Mouse (Mus musculus) frontal cortex, postnatal 10 days (tissue): ENCODE measurements around the gene Cyp4f13.

Experiments used
- DNase-seq, 2 experiments: peaks; one replicate each; pipeline ENCODE4 v3.0.0; 2022; ENCODE audit warnings: low spot score in 2 of 2, mixed read lengths in 1 of 2

Gene Cyp4f13

GRCm38 (mm10) chr17:32947215-32947914 lies at the start of gene Cyp4f13:
TSS of gene Cyp4f13 (minus strand) at chr17:32947402.
- DNase-seq = peak; percentile 91 to 92

- peak; percentile 82 to 88 for DNase-seq
These were observed 45.7 kb upstream of the Cyp4f13 start, which contains the start of gene Zfp952 for GRCm38 (mm10) chr17:32992699-32993474. TSS of gene Zfp952 (plus strand) at chr17:32993129.

GRCm38 (mm10) chr17:32991965-32992698 lies 44.9 kb upstream of the Cyp4f13 start:
- DNase-seq = no peak

- DNase-seq = no peak
These were observed 39.1 kb upstream of the Cyp4f13 start for GRCm38 (mm10) chr17:32986301-32986700.

GRCm38 (mm10) chr17:32981361-32981760 lies 34.2 kb upstream of the Cyp4f13 start:
- DNase-seq = no peak

GRCm38 (mm10) chr17:32965623-32966290 lies 18.6 kb upstream of the Cyp4f13 start, which contains the start of gene Zfp472:
TSS of gene Zfp472 (plus strand) at chr17:32965814.
- DNase-seq = peak; percentile 85 to 89

- DNase-seq = no peak
These were observed 18.0 kb upstream of the Cyp4f13 start for GRCm38 (mm10) chr17:32965253-32965622.

- DNase-seq = peak; percentile 44 to 78
These were observed 4.2 kb upstream of the Cyp4f13 start for GRCm38 (mm10) chr17:32951441-32951840.

- no peak for DNase-seq
These were observed 3.8 kb upstream of the Cyp4f13 start for GRCm38 (mm10) chr17:32951006-32951405.

GRCm38 (mm10) chr17:32950136-32950535 lies 2.9 kb upstream of the Cyp4f13 start:
- no peak for DNase-seq

GRCm38 (mm10) chr17:32946716-32947115 lies 486 bp downstream of the Cyp4f13 start:
- DNase-seq = no peak

- no peak for DNase-seq
These were observed 2.7 kb downstream of the Cyp4f13 start for GRCm38 (mm10) chr17:32944402-32945035.

GRCm38 (mm10) chr17:32943661-32944060 lies 3.5 kb downstream of the Cyp4f13 start:
- DNase-seq = no peak

- no peak for DNase-seq
These were observed 7.4 kb downstream of the Cyp4f13 start for GRCm38 (mm10) chr17:32939831-32940230.

- no peak for DNase-seq
These were observed 19.4 kb downstream of the Cyp4f13 start for GRCm38 (mm10) chr17:32927803-32928202.

- peak; percentile 40 to 52 for DNase-seq
These were observed 22.4 kb downstream of the Cyp4f13 start for GRCm38 (mm10) chr17:32924658-32925312.

GRCm38 (mm10) chr17:32923681-32924080 lies 23.5 kb downstream of the Cyp4f13 start:
- DNase-seq = no peak

- no peak for DNase-seq
These were observed 28.1 kb downstream of the Cyp4f13 start for GRCm38 (mm10) chr17:32919123-32919522.

- DNase-seq = peak in 1 of 2 experiments; percentile 8
These were observed 30.1 kb downstream of the Cyp4f13 start, which contains the start of gene Cyp4f14 for GRCm38 (mm10) chr17:32917131-32917530. TSS of gene Cyp4f14 (minus strand) at chr17:32917342.

GRCm38 (mm10) chr17:32916075-32916474 lies 31.1 kb downstream of the Cyp4f13 start:
- DNase-seq = no peak
